Mouse (Mus musculus) lung, adult 2 months (tissue): ENCODE results near the gene Eml4.

ENCODE experiments used
- CTCF ChIP-seq: fragments of 200-500 bp; IDR thresholded peaks from 2 replicates; pipeline ENCODE4 v1.5.1; 2011; ENCODE audit warnings: mild to moderate bottlenecking, low read length, control low read depth; ENCODE audit not compliant: insufficient read depth
- POLR2A ChIP-seq: fragments of 200-500 bp; IDR thresholded peaks from 2 replicates; pipeline ENCODE4 v1.6.1; 2011; ENCODE audit warnings: low read depth, mild to moderate bottlenecking, control low read depth, low read length, borderline replicate concordance; ENCODE audit errors: extremely low read depth

GRCm38 (mm10) chr17:83477089-83477488, 126.4 kb downstream of the Eml4 start:
- TF ChIP-seq CTCF (no peak), POLR2A (no peak)
